Mouse (Mus musculus): ENCODE data around the gene Hvcn1. TPM values are rescaled to one million over a fixed set of nuclear protein-coding genes. Genes with fewer than 3 reads are reported as not detected.

The Hvcn1 gene
- polyA plus RNA-seq, 1 experiment from 2014 or later, result 15.8 TPM

GRCm38 (mm10) chr5:122228271-122228765, 21.7 kb downstream of the Hvcn1 start:
- 80% methylated on average over 3 of the region's 3 CpGs for WGBS
- Histone ChIP-seq H3K27me3 (replicated peaks; ENCODE audit: low read depth, poor library complexity, severe bottlenecking) (no peaks in the 10 kb centered on the region), H3K36me3 (replicated peaks) (peaks cover 33% of the 10 kb centered on the region), H3K9me3 (0 out of 2 replicates have a peak, but pooled peaks cover 3% of the 10 kb centered on the region), H3K4me1 (peaks cover 14% of the 10 kb centered on the region), H3K27ac (replicated peaks) (no peak overlapping the region), H3K4me3 (no peak overlapping the region)
- no peak for DNase-seq (ENCODE audit: low spot score)

GRCm38 (mm10) chr5:122228772-122229171, 22.2 kb downstream of the Hvcn1 start:
- Histone ChIP-seq H3K4me1 (peaks cover 18% of the 10 kb centered on the region), H3K4me3 (no peak overlapping the region), H3K36me3 (replicated peaks) (peaks cover 33% of the 10 kb centered on the region), H3K9me3 (0 out of 2 replicates have a peak, but pooled peaks cover 3% of the 10 kb centered on the region), H3K27me3 (replicated peaks; ENCODE audit: low read depth, poor library complexity, severe bottlenecking) (no peaks in the 10 kb centered on the region), H3K27ac (replicated peaks) (no peak overlapping the region)
- DNase-seq (ENCODE audit: low spot score), result no peak
- WGBS, result 80% methylated on average over 4 of the region's 4 CpGs

- DNase-seq (ENCODE audit: low spot score), result no peak
- Histone ChIP-seq H3K27me3 (replicated peaks; ENCODE audit: low read depth, poor library complexity, severe bottlenecking) (no peaks in the 10 kb centered on the region), H3K4me3 (no peak overlapping the region), H3K4me1 (peaks cover 27% of the 10 kb centered on the region), H3K27ac (replicated peaks) (no peak overlapping the region), H3K36me3 (replicated peaks) (peaks cover 33% of the 10 kb centered on the region), H3K9me3 (0 out of 2 replicates have a peak, but pooled peaks cover 3% of the 10 kb centered on the region)
- 93% methylated on average over 4 of the region's 4 CpGs for WGBS
These were observed 24.2 kb downstream of the Hvcn1 start for GRCm38 (mm10) chr5:122230816-122231215.

GRCm38 (mm10) chr5:122231431-122231830, 24.8 kb downstream of the Hvcn1 start:
- Histone ChIP-seq H3K27ac (replicated peaks) (no peak overlapping the region), H3K4me3 (no peak overlapping the region), H3K36me3 (replicated peaks) (peaks cover 27% of the 10 kb centered on the region), H3K27me3 (replicated peaks; ENCODE audit: low read depth, poor library complexity, severe bottlenecking) (no peaks in the 10 kb centered on the region), H3K9me3 (0 out of 2 replicates have a peak, but pooled peaks cover 3% of the 10 kb centered on the region), H3K4me1 (peaks cover 29% of the 10 kb centered on the region)
- WGBS, result 76% methylated on average over 6 of the region's 6 CpGs
- no peak for DNase-seq (ENCODE audit: low spot score)

- H3K27me3 ChIP-seq (replicated peaks; ENCODE audit: low read depth, poor library complexity, severe bottlenecking), result no peaks in the 10 kb centered on the region
- DNase-seq (ENCODE audit: low spot score), result no peak
- 84% methylated on average over 5 of the region's 5 CpGs for WGBS
- no peak overlapping the region for H3K4me3 ChIP-seq
- peaks cover 24% of the 10 kb centered on the region for H3K36me3 ChIP-seq (replicated peaks)
- H3K27ac ChIP-seq (replicated peaks), result no peak overlapping the region
- H3K4me1 ChIP-seq, result peaks cover 29% of the 10 kb centered on the region
- H3K9me3 ChIP-seq, result 0 out of 2 replicates have a peak, but pooled peaks cover 3% of the 10 kb centered on the region
These were observed 25.4 kb downstream of the Hvcn1 start for GRCm38 (mm10) chr5:122232004-122232403.

GRCm38 (mm10) chr5:122233077-122233581, 26.5 kb downstream of the Hvcn1 start:
- Histone ChIP-seq H3K27me3 (replicated peaks; ENCODE audit: low read depth, poor library complexity, severe bottlenecking) (no peaks in the 10 kb centered on the region), H3K9me3 (no peaks in the 10 kb centered on the region), H3K27ac (replicated peaks) (no peak overlapping the region), H3K4me3 (no peak overlapping the region), H3K36me3 (replicated peaks) (peaks cover 21% of the 10 kb centered on the region), H3K4me1 (peaks cover 32% of the 10 kb centered on the region)
- WGBS, result 92% methylated on average over 14 of the region's 14 CpGs
- DNase-seq (ENCODE audit: low spot score), result no peak

GRCm38 (mm10) chr5:122233695-122234094, 27.1 kb downstream of the Hvcn1 start:
- Histone ChIP-seq H3K4me1 (peaks cover 32% of the 10 kb centered on the region), H3K27ac (replicated peaks) (no peak overlapping the region), H3K4me3 (no peak overlapping the region), H3K9me3 (no peaks in the 10 kb centered on the region), H3K36me3 (replicated peaks) (peaks cover 25% of the 10 kb centered on the region), H3K27me3 (replicated peaks; ENCODE audit: low read depth, poor library complexity, severe bottlenecking) (no peaks in the 10 kb centered on the region)
- WGBS, result 88% methylated on average over 12 of the region's 12 CpGs
- no peak for DNase-seq (ENCODE audit: low spot score)

GRCm38 (mm10) chr5:122234319-122235195, 28.0 kb downstream of the Hvcn1 start:
- H3K4me3 ChIP-seq, result no peak overlapping the region
- H3K4me1 ChIP-seq, result peaks cover 40% of the 10 kb centered on the region
- WGBS, result 76% methylated on average over 9 of the region's 9 CpGs
- peaks cover 32% of the 10 kb centered on the region for H3K36me3 ChIP-seq (replicated peaks)
- no peaks in the 10 kb centered on the region for H3K27me3 ChIP-seq (replicated peaks; ENCODE audit: low read depth, poor library complexity, severe bottlenecking)
- no peak for DNase-seq (ENCODE audit: low spot score)
- H3K9me3 ChIP-seq, result no peaks in the 10 kb centered on the region
- peak overlapping the region; percentile 61 for H3K27ac ChIP-seq (replicated peaks)

- peaks cover 37% of the 10 kb centered on the region for H3K36me3 ChIP-seq (replicated peaks)
- H3K4me1 ChIP-seq, result peaks cover 44% of the 10 kb centered on the region
- WGBS, result 49% methylated on average over 9 of the region's 9 CpGs
- peak; percentile 35 for DNase-seq (ENCODE audit: low spot score)
- H3K4me3 ChIP-seq, result no peak overlapping the region
- no peaks in the 10 kb centered on the region for H3K27me3 ChIP-seq (replicated peaks; ENCODE audit: low read depth, poor library complexity, severe bottlenecking)
- H3K27ac ChIP-seq (replicated peaks), result peak overlapping the region; percentile 61
- no peaks in the 10 kb centered on the region for H3K9me3 ChIP-seq
These were observed 28.7 kb downstream of the Hvcn1 start for GRCm38 (mm10) chr5:122235196-122235836.

GRCm38 (mm10) chr5:122237200-122237599, 30.6 kb downstream of the Hvcn1 start:
- no peak for DNase-seq (ENCODE audit: low spot score)
- no peak overlapping the region for H3K4me3 ChIP-seq
- H3K4me1 ChIP-seq, result peaks cover 42% of the 10 kb centered on the region
- WGBS, result 78% methylated on average over 5 of the region's 5 CpGs
- H3K27ac ChIP-seq (replicated peaks), result no peak overlapping the region
- H3K27me3 ChIP-seq (replicated peaks; ENCODE audit: low read depth, poor library complexity, severe bottlenecking), result no peaks in the 10 kb centered on the region
- H3K36me3 ChIP-seq (replicated peaks), result peaks cover 53% of the 10 kb centered on the region
- H3K9me3 ChIP-seq, result no peaks in the 10 kb centered on the region

GRCm38 (mm10) chr5:122239618-122240017, 33.0 kb downstream of the Hvcn1 start:
- Histone ChIP-seq H3K27ac (replicated peaks) (no peak overlapping the region), H3K27me3 (replicated peaks; ENCODE audit: low read depth, poor library complexity, severe bottlenecking) (no peaks in the 10 kb centered on the region), H3K36me3 (replicated peaks) (peaks cover 63% of the 10 kb centered on the region), H3K9me3 (no peaks in the 10 kb centered on the region), H3K4me3 (no peak overlapping the region), H3K4me1 (peaks cover 29% of the 10 kb centered on the region)
- 72% methylated on average over 7 of the region's 7 CpGs for WGBS
- no peak for DNase-seq (ENCODE audit: low spot score)

- 90% methylated on average over 11 of the region's 11 CpGs for WGBS
- Histone ChIP-seq H3K9me3 (no peaks in the 10 kb centered on the region), H3K36me3 (replicated peaks) (peaks cover 67% of the 10 kb centered on the region), H3K4me1 (peaks cover 20% of the 10 kb centered on the region), H3K27me3 (replicated peaks; ENCODE audit: low read depth, poor library complexity, severe bottlenecking) (no peaks in the 10 kb centered on the region), H3K4me3 (no peak overlapping the region), H3K27ac (replicated peaks) (no peak overlapping the region)
- DNase-seq (ENCODE audit: low spot score), result no peak
These were observed 33.9 kb downstream of the Hvcn1 start for GRCm38 (mm10) chr5:122240521-122240920.

Measured in embryonic facial prominence, embryonic 10.5 days (tissue).